Mouse (Mus musculus): ENCODE measurements around the gene Chn1. TPM values are rescaled to one million over a fixed set of nuclear protein-coding genes. Genes with fewer than 3 reads are reported as not detected.
A peak's percentile ranks its signal among the peaks of the same experiment; 100 is the strongest.

Gene Chn1
- total and polyA plus RNA-seq, 3 experiments: 4.2 to 17.0 (median 9.9) TPM

DNA sequence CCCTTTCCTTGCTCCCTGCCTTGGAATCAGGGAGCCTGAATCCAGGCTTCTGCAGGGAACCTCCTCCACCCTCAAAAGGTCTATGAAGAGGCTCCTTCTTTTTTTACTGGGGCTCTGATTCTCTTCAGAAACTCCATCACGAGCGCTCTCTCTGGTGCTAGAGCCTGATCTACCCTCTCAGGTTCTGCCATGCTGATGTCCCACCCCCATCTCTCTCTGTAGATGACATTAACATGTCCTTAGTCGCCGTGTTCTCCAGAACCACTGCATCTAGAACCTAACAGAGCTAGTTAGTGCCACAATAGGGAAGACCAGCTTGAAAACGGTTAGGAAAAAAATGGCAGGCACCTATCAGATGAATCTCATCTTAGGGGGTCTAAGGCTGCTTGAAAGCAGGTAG, 178.8 kb downstream of the Chn1 start:
- Histone ChIP-seq H3K4me1 (ENCODE audit: control insufficient read depth in 1 of 2, insufficient read depth in 2 of 2) (peaks cover 12 to 15% of the 10 kb centered on the region in 2 experiments), H3K27me3 (replicated peaks) (no peaks in the 10 kb centered on the region), H3K9me3 (replicated peaks; ENCODE audit: low read length) (no peaks in the 10 kb centered on the region), H3K79me2 (replicated peaks; ENCODE audit: control insufficient read depth, extremely low read depth, insufficient read depth, poor library complexity, severe bottlenecking) (no peaks in the 10 kb centered on the region), H3K36me3 (replicated peaks in 1 of 2; ENCODE audit: control insufficient read depth in 1 of 2, insufficient read depth in 1 of 2, low read length in 1 of 2) (no peaks in the 10 kb centered on the region), H3K27ac (ENCODE audit: insufficient read depth, low read depth) (no peak overlapping the region), H3K4me2 (ENCODE audit: insufficient read depth, low read depth, poor library complexity, severe bottlenecking) (no peak overlapping the region), H3K4me3 (replicated peaks in 1 of 3; ENCODE audit: low read depth in 2 of 3, low read length in 2 of 3, poor library complexity in 1 of 3) (no peak overlapping the region), H3K9ac (ENCODE audit: insufficient read depth, low read depth) (no peak overlapping the region)
- dilution Hi-C loops (cut with MboI; ENCODE audit: extremely low pct_ligation_motif_present, extremely low pct_unique_long_range_greater_than_20kb, low sequenced_read_pairs) (no loop called here), in situ Hi-C loops (cut with MboI; ENCODE audit: low pct_ligation_motif_present, low pct_unique_long_range_greater_than_20kb, low sequenced_read_pairs) (loop anchor here (25.0 kb wide), 2 partner anchors 391 to 1066 kb away; partner anchors contain the start of genes Evx2 and Hoxd13)
- DNase-seq (ENCODE audit: extremely low read depth): no peak
- no peak for TF ChIP-seq CHD2 (IDR thresholded peaks at IDR 0.05; ENCODE audit: low read length)
- TF ChIP-seq ETS1 (conservative IDR thresholded peaks at IDR 0.05; ENCODE audit: low read depth, low read length): no peak
- no peak for TF ChIP-seq NRF1 (IDR thresholded peaks at IDR 0.05; ENCODE audit: low read depth, low read length)
- no peak for TF ChIP-seq MXI1 (IDR thresholded peaks at IDR 0.05; ENCODE audit: low read depth, low read length)
- no peak for TF ChIP-seq ZMIZ1 (IDR thresholded peaks at IDR 0.05; ENCODE audit: low read depth, low read length)
- no peak for TF ChIP-seq SIN3A (IDR thresholded peaks at IDR 0.05; ENCODE audit: low read length)
- TF ChIP-seq JUND (conservative IDR thresholded peaks at IDR 0.05; ENCODE audit: low read depth, low read length): no peak
- TF ChIP-seq ZNF384 (IDR thresholded peaks at IDR 0.05; ENCODE audit: low read depth, low read length): no peak
- TF ChIP-seq BHLHE40 (IDR thresholded peaks at IDR 0.05; ENCODE audit: low read depth, low read length): no peak
- TF ChIP-seq RAD21 (IDR thresholded peaks at IDR 0.05; ENCODE audit: low read depth, low read length): no peak
- TF ChIP-seq POLR2A (IDR thresholded peaks at IDR 0.05; ENCODE audit: low read depth, low read length): no peak
- no peak for TF ChIP-seq SMC3 (IDR thresholded peaks at IDR 0.05; ENCODE audit: low read depth, low read length)
- no peak for TF ChIP-seq USF2 (conservative IDR thresholded peaks at IDR 0.05; ENCODE audit: low read depth, low read length)
- no peak for TF ChIP-seq ELF1 (IDR thresholded peaks at IDR 0.05; ENCODE audit: low read depth, low read length)
- TF ChIP-seq NELFE (IDR thresholded peaks at IDR 0.05; ENCODE audit: low read depth, low read length): no peak
- no peak for TF ChIP-seq MAX (IDR thresholded peaks at IDR 0.05; ENCODE audit: low read length)
- no peak for TF ChIP-seq ZC3H11A (IDR thresholded peaks at IDR 0.05; ENCODE audit: low read depth, low read length)
- TF ChIP-seq IRF4 (IDR thresholded peaks at IDR 0.05; ENCODE audit: low read depth, low read length): no peak
- TF ChIP-seq TCF12 (IDR thresholded peaks at IDR 0.05; ENCODE audit: low read depth, low read length): no peak

DNA sequence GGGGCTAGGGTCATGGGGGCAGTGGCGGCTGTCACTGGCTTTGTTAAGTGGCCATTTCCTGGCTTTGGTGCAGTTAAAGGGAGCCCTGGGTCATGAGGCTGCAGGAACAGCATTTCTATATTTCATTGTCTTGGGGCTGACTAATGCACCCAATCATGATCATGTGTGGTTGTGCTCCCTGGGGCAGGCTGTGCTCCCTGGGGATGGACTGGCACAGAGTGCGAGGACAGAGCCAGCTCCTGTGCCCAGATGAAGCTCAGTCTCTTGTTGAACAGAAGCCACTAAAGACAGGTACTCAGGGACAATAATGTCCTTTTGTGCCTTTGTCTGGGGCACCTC, 182.1 kb downstream of the Chn1 start:
- peaks cover 12 to 16% of the 10 kb centered on the region in 2 experiments for H3K4me1 ChIP-seq (ENCODE audit: control insufficient read depth in 1 of 2, insufficient read depth in 2 of 2)
- H3K4me2 ChIP-seq (ENCODE audit: insufficient read depth, low read depth, poor library complexity, severe bottlenecking): peak overlapping the region; percentile 44; the same call in 1 of the 2 replicates
- no peaks in the 10 kb centered on the region for H3K36me3 ChIP-seq (replicated peaks in 1 of 2; ENCODE audit: control insufficient read depth in 1 of 2, insufficient read depth in 1 of 2, low read length in 1 of 2)
- H3K27ac ChIP-seq (ENCODE audit: insufficient read depth, low read depth): no peak overlapping the region
- TF ChIP-seq RAD21 (IDR thresholded peaks at IDR 0.05; ENCODE audit: low read depth, low read length) (no peak), SIN3A (IDR thresholded peaks at IDR 0.05; ENCODE audit: low read length) (no peak), IRF4 (IDR thresholded peaks at IDR 0.05; ENCODE audit: low read depth, low read length) (no peak), JUN (IDR thresholded peaks at IDR 0.05; ENCODE audit: insufficient read depth, low read depth, low read length) (no peak), TCF12 (IDR thresholded peaks at IDR 0.05; ENCODE audit: low read depth, low read length) (no peak), POLR2AphosphoS2 (IDR thresholded peaks at IDR 0.05; ENCODE audit: low read depth, low read length) (no peak), MYC (IDR thresholded peaks at IDR 0.05; ENCODE audit: low read depth, low read length) (no peak), POLR2A (IDR thresholded peaks at IDR 0.05; ENCODE audit: low read depth, low read length) (no peak), ZC3H11A (IDR thresholded peaks at IDR 0.05; ENCODE audit: low read depth, low read length) (no peak), E2F4 (IDR thresholded peaks at IDR 0.05; ENCODE audit: insufficient replicate concordance, low read depth, low read length) (no peak), MXI1 (IDR thresholded peaks at IDR 0.05; ENCODE audit: low read depth, low read length) (no peak), PAX5 (IDR thresholded peaks at IDR 0.05; ENCODE audit: low read length) (no peak), ZMIZ1 (IDR thresholded peaks at IDR 0.05; ENCODE audit: low read depth, low read length) (no peak), EP300 (IDR thresholded peaks at IDR 0.05; ENCODE audit: low read length) (no peak), NELFE (IDR thresholded peaks at IDR 0.05; ENCODE audit: low read depth, low read length) (no peak), KAT2A (IDR thresholded peaks at IDR 0.05; ENCODE audit: insufficient replicate concordance, low read length) (no peak), HCFC1 (IDR thresholded peaks at IDR 0.05; ENCODE audit: low read depth, low read length) (no peak)
- in situ Hi-C loops (cut with MboI; ENCODE audit: low pct_ligation_motif_present, low pct_unique_long_range_greater_than_20kb, low sequenced_read_pairs): loop anchor here (25.0 kb wide), 2 partner anchors 394 to 1069 kb away; partner anchors contain the start of genes Evx2 and Hoxd13
- no peak overlapping the region for H3K9ac ChIP-seq (ENCODE audit: insufficient read depth, low read depth)
- H3K4me3 ChIP-seq (replicated peaks in 1 of 3; ENCODE audit: low read depth in 2 of 3, low read length in 2 of 3, poor library complexity in 1 of 3): no peak overlapping the region
- DNase-seq (ENCODE audit: extremely low read depth): no peak
- no peaks in the 10 kb centered on the region for H3K9me3 ChIP-seq (replicated peaks; ENCODE audit: low read length)
- peaks cover 1% of the 10 kb centered on the region for H3K27me3 ChIP-seq (replicated peaks)
- H3K79me2 ChIP-seq (replicated peaks; ENCODE audit: control insufficient read depth, extremely low read depth, insufficient read depth, poor library complexity, severe bottlenecking): no peaks in the 10 kb centered on the region
- dilution Hi-C loops (cut with MboI; ENCODE audit: extremely low pct_ligation_motif_present, extremely low pct_unique_long_range_greater_than_20kb, low sequenced_read_pairs): no loop called here
